Mouse (Mus musculus) CH12.LX (cell line): ENCODE data around the gene Eri3. TPM values are rescaled to one million over a fixed set of nuclear protein-coding genes. Genes with fewer than 3 reads are reported as not detected.

Source experiments
- DNase-seq: peaks from one replicate; pipeline ENCODE4 v3.0.0-alpha.2; 2013; ENCODE audit errors: extremely low read depth
- H3K27ac ChIP-seq: 2 replicates; pipeline ENCODE4 v1.5.1; 2012; ENCODE audit warnings: low read depth, mild to moderate bottlenecking, control low read depth, moderate library complexity; ENCODE audit not compliant: insufficient read depth
- H3K27me3 ChIP-seq: replicated peaks from 2 replicates; pipeline ENCODE3; 2012; ENCODE audit warnings: inconsistent platforms
- H3K36me3 ChIP-seq, 2 experiments: replicated peaks in 1 of 2; 2 replicates each; pipeline versions ENCODE3 to v1.6.1; 2012; ENCODE audit warnings: inconsistent platforms in 1 of 2, low read length in 1 of 2, mild to moderate bottlenecking in 1 of 2, mixed read lengths in 1 of 2, moderate library complexity in 1 of 2; ENCODE audit not compliant: control insufficient read depth in 1 of 2, insufficient read depth in 1 of 2
- H3K4me1 ChIP-seq, 2 experiments: 2 replicates each; pipeline ENCODE4 v1.6.1; 2012; ENCODE audit warnings: inconsistent platforms in 1 of 2, moderate library complexity in 1 of 2; ENCODE audit not compliant: insufficient read depth in 2 of 2, control insufficient read depth in 1 of 2
- H3K4me2 ChIP-seq: 2 replicates; pipeline ENCODE4 v1.6.1; 2012; ENCODE audit warnings: low read depth, mild to moderate bottlenecking, control low read depth; ENCODE audit not compliant: poor library complexity, insufficient read depth, severe bottlenecking
- H3K4me3 ChIP-seq, 3 experiments: fragments of 150-350 bp in 1 of 3; sonication (generic) in 1 of 3; replicated peaks in 1 of 3; 2 replicates each; pipeline versions ENCODE3 to v1.5.1; 2011 to 2012; ENCODE audit warnings: low read depth in 2 of 3, low read length in 2 of 3, mild to moderate bottlenecking in 2 of 3, moderate library complexity in 2 of 3, control low read depth in 1 of 3, improper control_type of control experiment in 1 of 3, inconsistent platforms in 1 of 3, mixed read lengths in 1 of 3; ENCODE audit not compliant: poor library complexity in 1 of 3
- H3K79me2 ChIP-seq: replicated peaks from 2 replicates; pipeline ENCODE4 v1.6.1; 2012; ENCODE audit warnings: mild to moderate bottlenecking, moderate library complexity; ENCODE audit not compliant: control insufficient read depth, poor library complexity, insufficient read depth, severe bottlenecking; ENCODE audit errors: extremely low read depth
- H3K9ac ChIP-seq: 2 replicates; pipeline ENCODE4 v1.6.1; 2012; ENCODE audit warnings: low read depth, mild to moderate bottlenecking, control low read depth, moderate library complexity; ENCODE audit not compliant: insufficient read depth
- H3K9me3 ChIP-seq: replicated peaks from 2 replicates; pipeline ENCODE3; 2012; ENCODE audit warnings: low read length, inconsistent platforms, mixed read lengths
- ELF1 ChIP-seq: IDR thresholded peaks from 2 replicates; pipeline ENCODE4 v1.6.1; 2014; ENCODE audit warnings: low read depth, mild to moderate bottlenecking, inconsistent platforms, low read length, improper control_type of control experiment
- EP300 ChIP-seq: IDR thresholded peaks from 2 replicates; pipeline ENCODE4 v1.6.1; 2011; ENCODE audit warnings: low read length, improper control_type of control experiment
- ETS1 ChIP-seq: conservative IDR thresholded peaks from 2 replicates; pipeline ENCODE4 v1.6.1; 2012; ENCODE audit warnings: low read depth, mild to moderate bottlenecking, inconsistent platforms, low read length, improper control_type of control experiment, moderate library complexity
- HCFC1 ChIP-seq: IDR thresholded peaks from 2 replicates; pipeline ENCODE4 v1.6.1; 2012; ENCODE audit warnings: low read depth, mild to moderate bottlenecking, inconsistent platforms, low read length, improper control_type of control experiment
- JUND ChIP-seq: conservative IDR thresholded peaks from 2 replicates; pipeline ENCODE4 v1.6.1; 2011; ENCODE audit warnings: low read depth, low read length, improper control_type of control experiment
- KAT2A ChIP-seq: IDR thresholded peaks from 2 replicates; pipeline ENCODE4 v1.6.1; 2012; ENCODE audit warnings: low read length, improper control_type of control experiment, inconsistent platforms; ENCODE audit not compliant: insufficient replicate concordance
- MAZ ChIP-seq: IDR thresholded peaks from 2 replicates; pipeline ENCODE4 v1.6.1; 2012; ENCODE audit warnings: low read depth, mild to moderate bottlenecking, inconsistent platforms, low read length, improper control_type of control experiment, moderate library complexity
- MEF2A ChIP-seq: IDR thresholded peaks from 2 replicates; pipeline ENCODE4 v1.6.1; 2014; ENCODE audit warnings: low read depth, mild to moderate bottlenecking, inconsistent platforms, low read length, improper control_type of control experiment, borderline replicate concordance
- NELFE ChIP-seq: IDR thresholded peaks from 2 replicates; pipeline ENCODE4 v1.6.1; 2011; ENCODE audit warnings: low read depth, low read length, improper control_type of control experiment
- POLR2A ChIP-seq: IDR thresholded peaks from 2 replicates; pipeline ENCODE4 v1.6.1; 2011; ENCODE audit warnings: low read depth, mild to moderate bottlenecking, improper control_type of control experiment, low read length
- POLR2AphosphoS2 ChIP-seq: IDR thresholded peaks from 2 replicates; pipeline ENCODE4 v1.6.1; 2011; ENCODE audit warnings: low read depth, low read length, improper control_type of control experiment
- TBP ChIP-seq: conservative IDR thresholded peaks from 2 replicates; pipeline ENCODE4 v1.6.1; 2011; ENCODE audit warnings: low read depth, low read length, improper control_type of control experiment
- UBTF ChIP-seq: IDR thresholded peaks from 2 replicates; pipeline ENCODE4 v1.6.1; 2012; ENCODE audit warnings: low read depth, mild to moderate bottlenecking, inconsistent platforms, low read length, improper control_type of control experiment, moderate library complexity
- USF1 ChIP-seq: IDR thresholded peaks from 2 replicates; pipeline ENCODE4 v1.6.1; 2014; ENCODE audit warnings: low read depth, mild to moderate bottlenecking, inconsistent platforms, low read length, improper control_type of control experiment
- ZC3H11A ChIP-seq: IDR thresholded peaks from 2 replicates; pipeline ENCODE4 v1.6.1; 2012; ENCODE audit warnings: low read depth, mild to moderate bottlenecking, inconsistent platforms, low read length, improper control_type of control experiment
- ZMIZ1 ChIP-seq: IDR thresholded peaks from 2 replicates; pipeline ENCODE4 v1.6.1; 2012; ENCODE audit warnings: low read depth, mild to moderate bottlenecking, inconsistent platforms, low read length, improper control_type of control experiment
- dilution Hi-C: fragments of 300-500 bp; cut with MboI; formaldehyde crosslinking; loops from 2 replicates; pipeline ENCODE4 v1.14.3; 2020; ENCODE audit warnings: low sequenced_read_pairs; ENCODE audit not compliant: extremely low pct_unique_long_range_greater_than_20kb, extremely low pct_ligation_motif_present
- in situ Hi-C: fragments of 300-500 bp; cut with MboI; formaldehyde crosslinking; loops from 3 replicates; pipeline ENCODE4 v1.14.3; 2019; ENCODE audit warnings: low sequenced_read_pairs, low pct_ligation_motif_present, low pct_unique_long_range_greater_than_20kb, mixed read lengths
- polyA plus RNA-seq: library from polyadenylated mRNA; unstranded; fragments of >175 nt; gene quantifications from 2 replicates; pipeline ENCODE4 v1.2.1, GENCODE M21; 2012; ENCODE audit warnings: low read depth; ENCODE audit not compliant: insufficient read length
- total RNA-seq, 2 experiments: library from RNA; depleted of rRNA; stranded (reverse); fragments of 300-350 nt in 1 of 2; fragments of >200 nt in 1 of 2; gene quantifications; 2 replicates each; pipeline ENCODE4 v1.2.3; 2012 to 2014

The Eri3 gene
- total and polyA plus RNA-seq, 3 experiments = 31.2 to 38.0 (median 31.9) TPM

DNA sequence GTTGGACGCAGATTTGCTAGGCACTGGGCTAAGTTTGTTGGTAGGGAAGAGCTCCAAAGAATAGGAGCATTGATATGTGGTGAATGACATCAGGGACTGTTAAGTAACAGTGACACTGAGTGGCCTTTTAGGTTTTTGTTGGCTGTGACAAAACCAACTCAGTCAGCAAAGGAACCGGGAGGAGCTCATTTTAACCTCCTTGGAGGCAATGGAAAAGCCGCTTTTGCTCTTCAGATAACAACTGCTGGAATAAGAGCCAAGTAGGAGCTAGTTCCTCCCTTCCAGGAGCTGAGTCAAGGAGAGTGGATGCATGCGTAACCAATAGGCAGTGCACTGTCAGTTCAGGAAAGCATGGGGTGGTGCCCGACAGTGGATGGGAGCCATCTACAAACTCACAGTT is 20.8 kb downstream of the Eri3 start:
- no peak for DNase-seq
- H3K36me3 ChIP-seq = peaks cover 20 to 80% of the 10 kb centered on the region in 2 experiments
- H3K79me2 ChIP-seq = no peaks in the 10 kb centered on the region
- H3K4me3 ChIP-seq = no peak overlapping the region
- H3K27me3 ChIP-seq = no peaks in the 10 kb centered on the region
- dilution Hi-C loops (no loop called here), in situ Hi-C loops (no loop called here)
- no peak overlapping the region for H3K9ac ChIP-seq
- TF ChIP-seq MEF2A (no peak), ELF1 (no peak), NELFE (no peak), MAZ (no peak), TBP (no peak), UBTF (no peak), JUND (no peak), POLR2AphosphoS2 (no peak)
- H3K27ac ChIP-seq = no peak overlapping the region
- no peaks in the 10 kb centered on the region for H3K9me3 ChIP-seq
- H3K4me1 ChIP-seq = peaks cover 0 to 5% of the 10 kb centered on the region in 2 experiments; a peak in 1 of 4 replicates
- no peak overlapping the region for H3K4me2 ChIP-seq

DNA sequence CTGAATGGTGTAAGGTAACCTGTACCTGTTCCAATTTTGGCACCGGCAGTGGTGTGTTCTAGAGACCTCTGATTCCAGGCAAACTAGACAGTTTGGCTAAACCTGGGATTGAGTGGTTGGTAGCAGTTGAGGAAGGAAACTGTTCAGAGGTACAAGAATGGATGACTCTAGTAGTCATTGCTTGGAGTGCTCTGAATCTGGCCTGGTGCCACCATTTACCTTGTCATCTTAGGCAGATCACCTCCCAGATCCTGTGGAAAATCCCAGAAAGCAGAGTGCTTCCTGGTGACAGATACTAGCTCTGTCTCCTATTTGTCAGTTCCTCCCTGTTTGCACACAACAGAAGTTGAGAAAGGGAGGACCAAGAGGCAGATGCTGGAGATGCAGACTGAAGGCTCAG is 27.4 kb downstream of the Eri3 start:
- no peaks in the 10 kb centered on the region for H3K79me2 ChIP-seq
- H3K9me3 ChIP-seq = no peaks in the 10 kb centered on the region
- H3K4me1 ChIP-seq = peaks cover 0 to 9% of the 10 kb centered on the region in 2 experiments; a peak in 1 of 4 replicates
- no peak overlapping the region for H3K27ac ChIP-seq
- no peak for DNase-seq
- no peak overlapping the region for H3K4me3 ChIP-seq
- no peak overlapping the region for H3K4me2 ChIP-seq
- dilution Hi-C loops (no loop called here), in situ Hi-C loops (no loop called here)
- H3K9ac ChIP-seq = no peak overlapping the region
- peaks cover 12 to 71% of the 10 kb centered on the region in 2 experiments for H3K36me3 ChIP-seq
- H3K27me3 ChIP-seq = no peaks in the 10 kb centered on the region
- TF ChIP-seq HCFC1 (no peak), USF1 (no peak), ELF1 (no peak), ZMIZ1 (no peak), KAT2A (no peak), ETS1 (no peak), EP300 (no peak), ZC3H11A (no peak), POLR2A (no peak)
